Mouse (Mus musculus): Measurements from ENCODE around the gene Hsph1. TPM values are rescaled to one million over a fixed set of nuclear protein-coding genes. Genes with fewer than 3 reads are reported as not detected.

Hsph1 gene
- polyA plus RNA-seq, 1 experiment from 2014 or later = 29.1 TPM

DNA sequence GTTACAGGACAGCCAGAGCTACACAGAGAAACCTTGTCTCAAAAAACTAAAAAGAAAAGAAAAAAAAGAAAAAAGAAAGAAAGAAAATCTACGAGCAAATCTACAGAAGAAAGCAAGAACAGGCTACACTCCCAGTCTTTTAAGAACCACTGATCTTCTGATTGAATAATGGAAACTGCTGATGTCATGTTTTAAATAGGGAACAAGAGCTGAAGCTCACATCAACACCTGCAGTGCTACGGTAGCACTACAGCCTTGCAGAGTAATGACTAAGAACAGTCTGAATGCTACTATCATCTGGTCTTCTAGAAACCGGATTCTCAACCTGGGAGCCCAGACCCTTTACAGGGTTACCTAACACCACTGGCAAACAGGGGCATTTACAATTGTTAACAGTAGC lies 10.6 kb downstream of the Hsph1 start:
- Histone ChIP-seq H3K4me1 (ENCODE audit: control insufficient read depth, insufficient read depth, low read length) (no peaks in the 10 kb centered on the region), H3K9ac (ENCODE audit: low read length) (no peak overlapping the region), H3K9me3 (replicated peaks; ENCODE audit: control insufficient read depth, low read length) (no peaks in the 10 kb centered on the region), H3K27ac (ENCODE audit: low read length) (no peak overlapping the region), H3K27me3 (ENCODE audit: control insufficient read depth, insufficient read depth, low read length) (no peaks in the 10 kb centered on the region), H3K4me2 (ENCODE audit: low read depth, low read length) (no peak overlapping the region), H3K36me3 (ENCODE audit: control insufficient read depth, insufficient read depth) (peaks cover 60% of the 10 kb centered on the region), H3K4me3 (ENCODE audit: low read length) (no peak overlapping the region)
- ATAC-seq (replicated peaks; ENCODE audit: extremely low read depth, insufficient read depth, low FRiP score) = no peak
- WGBS = 70% methylated on average over 3 of the region's 3 CpGs

DNA sequence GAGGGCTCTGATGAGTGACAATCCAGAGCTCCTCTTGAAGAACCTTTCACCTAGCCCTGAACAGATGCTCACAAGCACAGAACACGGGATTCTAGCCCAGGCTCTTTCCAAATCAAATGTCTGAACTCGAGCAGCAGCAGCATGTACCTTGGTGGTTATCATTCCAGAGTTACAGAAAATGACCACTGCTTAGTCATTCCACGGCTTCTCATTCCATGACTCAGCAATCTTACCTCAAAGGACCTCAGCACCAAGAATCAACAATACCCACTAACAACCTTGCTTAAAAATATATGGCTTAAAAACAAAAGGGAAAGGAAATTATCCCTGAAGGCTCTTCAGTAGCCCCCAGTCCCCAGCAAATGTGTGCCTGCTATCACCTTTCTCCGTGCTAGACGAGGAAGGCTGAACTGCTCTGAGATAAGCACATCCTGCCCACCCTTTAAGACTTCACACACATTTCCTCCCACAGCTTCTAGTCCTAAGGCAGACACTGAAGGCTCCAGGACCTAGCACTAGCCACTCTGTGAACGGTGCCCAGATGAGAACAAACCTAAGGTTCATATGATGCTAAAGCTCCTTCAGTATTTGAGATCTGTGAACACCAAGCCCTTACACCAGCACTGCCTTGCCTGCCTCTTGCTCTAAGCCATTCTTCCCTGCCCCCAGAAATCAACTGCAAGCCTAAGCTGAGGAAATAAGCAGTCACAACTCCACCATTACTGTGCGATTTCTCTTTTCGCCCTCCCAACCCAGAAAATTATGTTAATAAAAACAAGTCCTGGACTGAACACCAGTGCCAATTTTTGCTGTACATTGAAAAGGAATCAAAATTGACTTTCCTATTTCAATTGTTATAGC lies 12.1 kb downstream of the Hsph1 start:
- Histone ChIP-seq H3K27me3 (ENCODE audit: control insufficient read depth, insufficient read depth, low read length) (no peaks in the 10 kb centered on the region), H3K4me3 (ENCODE audit: low read length) (no peak overlapping the region), H3K4me1 (ENCODE audit: control insufficient read depth, insufficient read depth, low read length) (no peaks in the 10 kb centered on the region), H3K27ac (ENCODE audit: low read length) (no peak overlapping the region), H3K9ac (ENCODE audit: low read length) (no peak overlapping the region), H3K4me2 (ENCODE audit: low read depth, low read length) (no peak overlapping the region), H3K9me3 (replicated peaks; ENCODE audit: control insufficient read depth, low read length) (no peaks in the 10 kb centered on the region), H3K36me3 (ENCODE audit: control insufficient read depth, insufficient read depth) (peaks cover 63% of the 10 kb centered on the region)
- no peak for ATAC-seq (replicated peaks; ENCODE audit: extremely low read depth, insufficient read depth, low FRiP score)
- whole genome bisulfite sequencing = 60% methylated on average over 8 of the region's 8 CpGs

DNA sequence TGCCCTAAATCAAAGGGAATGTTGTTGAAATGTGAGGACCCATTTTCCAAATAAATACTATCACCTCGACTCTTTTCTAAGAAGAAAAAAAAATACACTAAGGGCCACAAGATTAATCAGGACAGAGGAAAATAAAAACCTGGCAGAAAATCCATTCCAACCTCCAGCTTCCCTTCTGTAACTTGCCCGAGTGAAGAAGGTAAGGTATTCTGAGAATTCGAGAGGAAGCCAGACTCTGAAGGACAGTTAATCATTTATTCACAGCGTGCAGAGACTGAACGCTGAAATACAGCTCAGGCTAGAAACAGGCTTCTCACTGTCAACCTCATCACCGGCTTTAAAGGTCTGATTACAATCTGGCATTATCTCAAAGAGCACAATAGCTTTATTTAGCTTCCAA lies 13.5 kb downstream of the Hsph1 start:
- Histone ChIP-seq H3K9me3 (replicated peaks; ENCODE audit: control insufficient read depth, low read length) (no peaks in the 10 kb centered on the region), H3K27ac (ENCODE audit: low read length) (no peak overlapping the region), H3K4me1 (ENCODE audit: control insufficient read depth, insufficient read depth, low read length) (no peaks in the 10 kb centered on the region), H3K27me3 (ENCODE audit: control insufficient read depth, insufficient read depth, low read length) (no peaks in the 10 kb centered on the region), H3K4me3 (ENCODE audit: low read length) (no peak overlapping the region), H3K36me3 (ENCODE audit: control insufficient read depth, insufficient read depth) (peaks cover 71% of the 10 kb centered on the region), H3K4me2 (ENCODE audit: low read depth, low read length) (no peak overlapping the region), H3K9ac (ENCODE audit: low read length) (no peak overlapping the region)
- ATAC-seq (replicated peaks; ENCODE audit: extremely low read depth, insufficient read depth, low FRiP score) = no peak
- whole genome bisulfite sequencing = 53% methylated on average over 6 of the region's 6 CpGs

DNA sequence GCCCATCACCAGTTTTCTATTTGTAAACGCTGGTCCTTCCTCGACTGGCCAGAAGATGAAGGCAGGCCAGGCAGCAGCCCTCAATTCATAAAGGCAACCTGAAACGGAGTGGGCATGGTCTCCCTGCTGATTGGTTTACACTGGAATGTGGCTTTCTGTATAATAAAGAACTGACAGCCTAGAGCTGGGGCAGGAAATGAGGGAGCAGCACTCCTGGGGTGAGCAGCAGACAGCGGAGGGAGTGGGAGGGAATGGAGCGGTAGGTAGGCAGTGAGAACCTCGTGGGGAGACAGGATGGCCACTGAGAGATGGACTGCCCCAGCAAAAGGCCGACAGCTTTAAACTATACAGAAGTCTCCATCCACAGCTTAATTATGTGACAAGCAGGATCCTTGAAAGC lies 14.0 kb downstream of the Hsph1 start:
- 74% methylated on average over 7 of the region's 7 CpGs for WGBS
- no peak for ATAC-seq (replicated peaks; ENCODE audit: extremely low read depth, insufficient read depth, low FRiP score)

DNA sequence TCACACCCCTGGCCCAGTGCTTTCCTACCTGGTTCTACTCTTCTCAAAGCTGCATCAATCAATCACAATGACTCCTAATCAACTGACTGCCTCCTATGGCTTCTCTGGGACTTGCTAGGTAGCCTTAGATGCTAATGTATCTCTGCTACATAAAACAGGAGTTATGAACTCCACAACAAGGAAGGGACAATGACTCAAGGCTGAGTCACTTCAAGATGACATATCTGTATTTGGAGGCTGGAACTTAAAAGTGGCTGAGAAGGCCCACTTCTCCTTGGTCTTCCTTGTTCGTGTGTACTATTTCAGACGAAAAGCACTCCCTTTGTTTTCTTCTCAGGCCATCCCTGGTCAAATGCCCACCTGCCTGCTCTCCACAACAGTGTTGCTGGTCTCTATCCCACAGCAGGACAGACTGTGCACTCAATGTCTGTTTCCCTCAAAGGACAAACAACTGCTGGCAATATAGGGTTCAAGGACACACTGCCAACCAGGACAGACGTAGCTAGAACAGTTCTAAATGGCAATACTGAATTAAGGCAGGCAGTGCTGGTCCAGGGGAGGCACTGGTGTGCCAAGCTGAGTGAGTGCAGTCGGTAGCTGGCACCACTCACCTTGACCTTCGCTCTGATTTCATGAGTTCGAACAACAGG lies 18.3 kb downstream of the Hsph1 start:
- Histone ChIP-seq H3K27me3 (ENCODE audit: control insufficient read depth, insufficient read depth, low read length) (no peaks in the 10 kb centered on the region), H3K9me3 (replicated peaks; ENCODE audit: control insufficient read depth, low read length) (no peaks in the 10 kb centered on the region), H3K4me3 (ENCODE audit: low read length) (no peak overlapping the region), H3K36me3 (ENCODE audit: control insufficient read depth, insufficient read depth) (peaks cover 55% of the 10 kb centered on the region), H3K4me1 (ENCODE audit: control insufficient read depth, insufficient read depth, low read length) (no peaks in the 10 kb centered on the region), H3K9ac (ENCODE audit: low read length) (no peak overlapping the region), H3K4me2 (ENCODE audit: low read depth, low read length) (no peak overlapping the region), H3K27ac (ENCODE audit: low read length) (no peak overlapping the region)
- no peak for ATAC-seq (replicated peaks; ENCODE audit: extremely low read depth, insufficient read depth, low FRiP score)
- WGBS = 83% methylated on average over 6 of the region's 6 CpGs

More for the DNA sequence above, 14.0 kb downstream of the Hsph1 start:
- Histone ChIP-seq H3K9me3 (replicated peaks; ENCODE audit: control insufficient read depth, low read length) (no peaks in the 10 kb centered on the region), H3K27ac (ENCODE audit: low read length) (no peak overlapping the region), H3K4me3 (ENCODE audit: low read length) (no peak overlapping the region), H3K36me3 (ENCODE audit: control insufficient read depth, insufficient read depth) (peaks cover 69% of the 10 kb centered on the region), H3K4me2 (ENCODE audit: low read depth, low read length) (no peak overlapping the region), H3K9ac (ENCODE audit: low read length) (no peak overlapping the region), H3K27me3 (ENCODE audit: control insufficient read depth, insufficient read depth, low read length) (no peaks in the 10 kb centered on the region), H3K4me1 (ENCODE audit: control insufficient read depth, insufficient read depth, low read length) (no peaks in the 10 kb centered on the region)

DNA sequence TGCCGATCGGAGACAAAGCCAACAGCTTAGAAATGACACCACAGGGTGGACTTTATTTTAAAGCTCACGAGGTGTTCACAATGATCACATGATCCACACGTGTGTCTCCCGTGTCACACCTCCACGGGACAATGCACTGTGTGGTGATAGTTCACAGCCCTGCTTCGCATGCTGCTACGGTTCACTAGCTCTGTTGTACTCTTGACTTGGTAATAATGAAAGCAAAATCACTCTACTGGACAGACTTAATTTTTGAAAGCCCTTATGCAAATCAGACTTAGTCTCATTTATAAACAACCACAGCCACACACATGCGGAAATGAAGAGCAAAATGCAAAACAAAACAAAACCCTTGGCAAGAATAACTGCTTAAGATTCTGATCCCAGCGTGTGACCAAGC lies 19.4 kb downstream of the Hsph1 start:
- 93% methylated on average over 10 of the region's 10 CpGs for whole genome bisulfite sequencing

DNA sequence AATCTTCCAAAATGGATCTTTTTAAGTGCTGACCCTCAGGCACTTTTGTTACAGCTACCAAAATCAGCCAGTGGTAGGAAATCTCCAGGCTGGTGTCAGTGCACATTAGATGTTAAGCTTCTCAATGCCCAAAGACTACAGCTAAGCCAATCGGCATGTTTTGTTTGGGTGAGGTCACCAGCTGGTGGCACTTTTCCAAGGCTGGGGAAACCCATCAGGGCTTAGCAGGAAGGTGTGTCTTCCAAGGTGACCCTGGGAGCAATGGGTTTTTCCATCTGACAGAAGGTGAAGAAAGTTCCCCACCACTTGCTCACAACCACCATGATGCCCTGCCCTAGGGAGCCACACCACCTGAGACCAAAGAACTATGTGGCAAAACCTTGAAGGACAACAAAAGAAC lies 20.0 kb downstream of the Hsph1 start:
- H3K9me3 ChIP-seq (replicated peaks; ENCODE audit: control insufficient read depth, low read length) = no peaks in the 10 kb centered on the region
- H3K36me3 ChIP-seq (ENCODE audit: control insufficient read depth, insufficient read depth) = peaks cover 47% of the 10 kb centered on the region
- H3K27me3 ChIP-seq (ENCODE audit: control insufficient read depth, insufficient read depth, low read length) = no peaks in the 10 kb centered on the region
- no peak for ATAC-seq (replicated peaks; ENCODE audit: extremely low read depth, insufficient read depth, low FRiP score)
- H3K4me2 ChIP-seq (ENCODE audit: low read depth, low read length) = no peak overlapping the region
- no peak overlapping the region for H3K4me3 ChIP-seq (ENCODE audit: low read length)
- no peak overlapping the region for H3K9ac ChIP-seq (ENCODE audit: low read length)
- no peak overlapping the region for H3K27ac ChIP-seq (ENCODE audit: low read length)
- H3K4me1 ChIP-seq (ENCODE audit: control insufficient read depth, insufficient read depth, low read length) = no peaks in the 10 kb centered on the region
- 55% methylated on average over 1 of the region's 1 CpGs for WGBS

More for the DNA sequence above, 19.4 kb downstream of the Hsph1 start:
- ATAC-seq (replicated peaks; ENCODE audit: extremely low read depth, insufficient read depth, low FRiP score) = no peak
- Histone ChIP-seq H3K9me3 (replicated peaks; ENCODE audit: control insufficient read depth, low read length) (no peaks in the 10 kb centered on the region), H3K4me1 (ENCODE audit: control insufficient read depth, insufficient read depth, low read length) (no peaks in the 10 kb centered on the region), H3K4me2 (ENCODE audit: low read depth, low read length) (no peak overlapping the region), H3K9ac (ENCODE audit: low read length) (no peak overlapping the region), H3K36me3 (ENCODE audit: control insufficient read depth, insufficient read depth) (peaks cover 51% of the 10 kb centered on the region), H3K27ac (ENCODE audit: low read length) (no peak overlapping the region), H3K4me3 (ENCODE audit: low read length) (no peak overlapping the region), H3K27me3 (ENCODE audit: control insufficient read depth, insufficient read depth, low read length) (no peaks in the 10 kb centered on the region)

DNA sequence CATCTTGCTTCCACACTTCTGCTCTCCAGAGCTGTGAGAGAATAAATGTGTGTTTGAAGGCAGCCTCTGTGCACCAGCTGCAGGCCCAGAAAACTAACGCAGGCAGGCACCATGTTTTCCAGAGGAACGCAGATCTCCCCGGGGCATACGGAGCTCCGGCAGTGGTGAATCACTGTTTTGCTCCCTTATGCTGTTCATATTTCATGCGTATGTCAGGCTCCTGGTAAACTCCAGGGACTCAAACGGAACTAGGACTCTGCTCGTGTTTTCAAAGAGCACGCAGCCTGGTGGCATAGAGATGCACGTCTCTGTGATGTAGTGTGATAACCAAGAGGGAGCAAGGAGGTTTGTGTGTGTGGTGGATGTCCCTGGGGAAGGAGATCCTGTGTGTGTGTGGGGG lies 23.4 kb downstream of the Hsph1 start:
- no peak overlapping the region for H3K27ac ChIP-seq (ENCODE audit: low read length)
- ATAC-seq (replicated peaks; ENCODE audit: extremely low read depth, insufficient read depth, low FRiP score) = no peak
- peaks cover 16% of the 10 kb centered on the region; the same call in 1 of the 2 replicates for H3K36me3 ChIP-seq (ENCODE audit: control insufficient read depth, insufficient read depth)
- no peak overlapping the region for H3K4me2 ChIP-seq (ENCODE audit: low read depth, low read length)
- no peaks in the 10 kb centered on the region for H3K9me3 ChIP-seq (replicated peaks; ENCODE audit: control insufficient read depth, low read length)
- H3K4me3 ChIP-seq (ENCODE audit: low read length) = no peak overlapping the region
- no peaks in the 10 kb centered on the region for H3K27me3 ChIP-seq (ENCODE audit: control insufficient read depth, insufficient read depth, low read length)
- H3K4me1 ChIP-seq (ENCODE audit: control insufficient read depth, insufficient read depth, low read length) = no peaks in the 10 kb centered on the region
- H3K9ac ChIP-seq (ENCODE audit: low read length) = no peak overlapping the region
- WGBS = 69% methylated on average over 10 of the region's 10 CpGs

DNA sequence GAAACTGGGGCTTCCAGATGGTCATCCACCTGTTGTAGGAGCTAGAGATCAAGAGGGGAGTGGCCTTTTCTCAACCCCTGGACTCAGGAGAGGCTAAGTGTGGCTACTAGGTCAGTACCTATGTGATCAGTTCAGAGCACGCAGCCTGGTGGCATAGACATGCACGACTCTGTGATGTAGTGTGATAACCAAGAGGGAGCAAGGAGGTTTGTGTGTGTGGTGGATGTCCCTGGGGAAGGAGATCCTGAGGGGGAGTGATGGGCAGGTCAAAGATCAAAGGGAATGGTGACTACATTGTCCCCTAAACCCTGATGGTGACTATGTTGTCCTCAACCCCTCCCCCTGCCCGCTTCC lies 24.0 kb downstream of the Hsph1 start:
- H3K4me1 ChIP-seq (ENCODE audit: control insufficient read depth, insufficient read depth, low read length) = no peaks in the 10 kb centered on the region
- no peak overlapping the region for H3K4me3 ChIP-seq (ENCODE audit: low read length)
- no peak for ATAC-seq (replicated peaks; ENCODE audit: extremely low read depth, insufficient read depth, low FRiP score)
- no peak overlapping the region for H3K27ac ChIP-seq (ENCODE audit: low read length)
- no peak overlapping the region for H3K4me2 ChIP-seq (ENCODE audit: low read depth, low read length)
- 90% methylated on average over 3 of the region's 3 CpGs for WGBS
- no peaks in the 10 kb centered on the region for H3K9me3 ChIP-seq (replicated peaks; ENCODE audit: control insufficient read depth, low read length)
- H3K36me3 ChIP-seq (ENCODE audit: control insufficient read depth, insufficient read depth) = peaks cover 12% of the 10 kb centered on the region; the same call in 1 of the 2 replicates
- H3K27me3 ChIP-seq (ENCODE audit: control insufficient read depth, insufficient read depth, low read length) = no peaks in the 10 kb centered on the region
- H3K9ac ChIP-seq (ENCODE audit: low read length) = no peak overlapping the region

Data from heart, embryonic 16.5 days (tissue).